Mouse (Mus musculus) ES-Bruce4 (cell line): ENCODE data around the gene Farsa.
A peak's percentile ranks its signal among the peaks of the same experiment; 100 is the strongest.

ENCODE experiments used
- CTCF ChIP-seq: IDR thresholded peaks from one replicate; pipeline ENCODE4 v1.8.1; 2011; ENCODE audit warnings: low read depth, low read length
- EP300 ChIP-seq: IDR thresholded peaks from 2 replicates; pipeline ENCODE4 v1.6.1; 2011; ENCODE audit warnings: low read depth, low read length; ENCODE audit not compliant: insufficient read depth
- POLR2A ChIP-seq: IDR thresholded peaks from one replicate; pipeline ENCODE4 v1.8.1; 2011; ENCODE audit warnings: low read length; ENCODE audit not compliant: insufficient read depth

- 0 out of 2 replicates have a peak, but pooled peaks have one; percentile 42 for TF ChIP-seq EP300
- peak; percentile 33 for TF ChIP-seq CTCF
- no peak for TF ChIP-seq POLR2A
These were observed 57.2 kb downstream of the Farsa start for GRCm38 (mm10) chr8:84913960-84914359.
